Mouse (Mus musculus): Measurements from ENCODE around the gene Hoxa7.

Gene Hoxa7

DNA sequence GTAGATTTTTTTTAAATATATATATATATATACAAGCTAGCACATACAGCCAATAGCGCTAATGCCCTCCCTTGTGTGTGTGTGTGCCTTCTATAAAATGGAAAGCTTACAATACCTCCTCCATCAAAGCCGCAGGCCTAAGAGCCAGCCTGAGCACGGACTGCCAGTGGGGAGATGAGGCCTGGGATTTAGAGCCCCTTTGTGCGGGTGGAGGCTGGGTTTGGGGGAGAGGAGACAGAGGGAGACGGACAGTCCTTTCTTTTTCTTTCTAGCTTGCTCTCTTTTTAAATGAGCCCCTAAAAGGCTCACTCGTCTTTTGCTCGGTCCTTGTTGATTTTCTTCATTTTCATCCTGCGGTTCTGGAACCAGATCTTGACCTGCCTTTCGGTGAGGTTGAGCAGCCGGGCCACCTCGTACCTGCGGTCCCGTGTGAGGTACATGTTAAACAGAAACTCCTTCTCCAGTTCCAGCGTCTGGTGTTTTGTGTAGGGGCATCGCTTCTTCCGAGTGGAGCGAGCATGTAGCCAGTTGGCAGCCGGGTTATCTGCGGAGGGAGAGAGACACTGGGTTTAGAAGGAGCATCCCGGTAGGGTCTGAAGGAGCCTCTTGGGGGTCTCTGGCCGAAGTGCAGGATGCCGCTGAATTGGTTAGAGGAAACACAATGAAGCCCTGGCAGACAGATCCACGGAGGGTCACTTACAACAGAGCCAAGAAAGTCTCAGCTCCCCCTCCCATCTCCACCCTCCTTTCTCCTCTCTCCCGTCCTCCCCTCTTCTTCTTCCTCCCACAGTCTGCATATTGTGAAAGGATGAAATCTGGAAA is 2.5 kb upstream of the Hoxa7 start:
- DNase-seq, result no peak

DNA sequence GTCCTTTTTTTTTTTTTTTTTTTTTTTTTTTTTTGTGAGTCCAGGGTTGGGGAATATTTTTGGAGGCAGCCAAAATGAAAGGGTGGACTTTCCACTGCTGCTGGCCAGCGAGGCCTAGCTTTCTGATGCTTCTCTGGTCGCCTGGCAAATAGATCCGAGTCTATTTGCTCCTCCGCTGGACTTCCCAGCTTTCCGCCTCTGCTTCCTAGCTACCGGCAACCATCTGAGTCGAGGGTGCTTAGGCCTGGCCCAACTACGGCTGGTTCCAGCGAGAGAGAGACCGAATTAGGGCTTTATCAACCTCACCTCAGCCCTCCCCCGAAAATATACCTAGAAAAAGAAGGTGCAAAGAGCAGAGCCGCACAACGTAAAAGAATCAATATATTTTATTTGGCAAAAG is 1.1 kb upstream of the Hoxa7 start:
- DNase-seq, result no peak

DNA sequence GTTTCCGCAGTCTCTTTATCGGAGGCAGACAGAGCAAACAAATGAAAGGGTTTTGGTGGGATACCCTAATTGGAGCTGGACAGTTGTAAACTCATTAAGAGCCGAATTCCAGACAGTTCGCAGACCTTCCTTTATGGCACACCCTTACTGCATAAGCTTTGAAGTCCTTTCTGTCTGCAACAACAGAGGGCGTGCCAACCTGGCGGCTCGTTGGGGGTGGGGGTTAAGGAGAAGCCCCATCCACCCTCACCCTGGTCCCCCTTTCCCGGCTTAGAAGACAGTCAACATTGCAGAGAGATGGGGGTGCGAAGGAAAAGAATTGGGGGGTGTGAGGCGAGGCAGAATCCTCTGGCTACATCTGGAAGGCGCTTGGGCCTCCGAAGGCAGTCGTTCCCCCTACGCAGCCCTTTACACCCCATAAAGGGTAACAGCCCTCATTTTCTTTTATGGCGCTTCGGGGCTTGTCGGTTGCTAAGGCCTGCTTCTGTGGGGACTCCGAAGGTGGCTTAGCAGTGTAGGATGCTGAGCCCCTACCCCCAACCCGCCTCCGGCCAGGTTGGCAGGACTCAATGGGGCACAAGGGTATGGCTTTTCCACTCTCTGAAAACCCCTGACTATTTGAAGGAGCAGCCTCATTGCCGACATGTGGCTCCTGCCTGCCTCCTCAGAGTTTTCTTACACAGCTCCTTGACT is 485 bp upstream of the Hoxa7 start:
- no peak for DNase-seq

DNA sequence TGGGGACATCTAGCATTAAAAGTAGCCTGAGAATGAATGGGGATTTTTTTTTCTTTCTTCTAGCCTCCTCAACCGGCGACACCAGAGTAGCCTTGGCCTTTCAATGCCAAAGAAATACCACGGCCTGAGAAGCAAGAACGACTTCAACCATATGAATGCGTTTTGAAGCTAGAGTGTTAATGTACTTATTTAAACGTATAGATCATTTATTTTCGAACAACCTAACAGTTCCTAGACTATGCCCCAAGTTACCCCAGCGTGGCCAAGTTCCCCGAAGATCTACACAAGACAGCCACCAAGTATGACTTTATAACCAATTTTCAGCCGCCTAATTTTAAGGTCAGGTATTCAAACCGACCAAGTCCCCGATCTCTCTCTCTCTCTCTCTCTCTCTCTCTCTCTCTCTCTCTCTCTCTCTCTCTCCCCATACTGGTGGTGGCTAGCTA is 766 bp downstream of the Hoxa7 start:
- no peak for DNase-seq

DNA sequence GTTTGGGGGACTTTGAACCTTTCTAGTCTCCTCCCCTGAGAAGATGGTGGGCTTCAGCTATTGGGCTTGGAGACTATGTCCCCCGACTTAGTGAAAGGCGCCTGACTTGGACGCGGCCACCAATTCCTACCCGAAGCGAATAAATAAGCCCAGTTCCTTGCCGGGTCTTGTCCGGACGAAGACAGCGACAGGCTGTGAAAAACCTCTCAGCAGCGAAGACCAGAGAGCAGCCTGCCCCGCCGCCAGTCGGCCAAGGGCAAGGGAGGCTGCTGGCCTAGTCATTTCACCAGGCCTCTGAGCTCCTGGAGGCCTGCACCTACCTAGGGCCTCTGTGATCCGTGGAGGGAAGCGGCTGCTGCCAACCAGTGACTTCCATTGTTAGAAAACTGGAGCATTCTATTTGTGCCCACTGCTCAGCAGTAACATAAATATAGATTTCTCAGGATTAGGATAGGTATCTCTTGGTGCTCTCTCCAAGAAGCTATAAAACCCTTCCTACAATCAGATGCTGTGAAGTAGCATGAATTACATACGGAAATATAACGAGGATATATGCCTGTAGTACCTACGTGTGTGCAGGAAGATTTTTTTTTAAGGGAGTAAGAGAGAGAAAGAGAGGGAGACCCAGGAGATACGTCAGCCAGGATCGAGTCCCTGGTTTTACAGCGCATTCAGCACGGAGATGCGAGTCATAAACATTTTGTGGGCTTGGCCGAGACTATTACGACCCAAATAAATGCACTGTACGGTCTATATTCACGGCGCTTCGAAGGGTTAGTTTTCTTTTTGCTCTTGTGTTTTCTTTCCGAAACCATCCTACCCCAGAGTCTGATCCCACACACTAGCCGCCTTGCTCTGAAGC is 1.4 kb downstream of the Hoxa7 start:
- DNase-seq, result no peak

DNA sequence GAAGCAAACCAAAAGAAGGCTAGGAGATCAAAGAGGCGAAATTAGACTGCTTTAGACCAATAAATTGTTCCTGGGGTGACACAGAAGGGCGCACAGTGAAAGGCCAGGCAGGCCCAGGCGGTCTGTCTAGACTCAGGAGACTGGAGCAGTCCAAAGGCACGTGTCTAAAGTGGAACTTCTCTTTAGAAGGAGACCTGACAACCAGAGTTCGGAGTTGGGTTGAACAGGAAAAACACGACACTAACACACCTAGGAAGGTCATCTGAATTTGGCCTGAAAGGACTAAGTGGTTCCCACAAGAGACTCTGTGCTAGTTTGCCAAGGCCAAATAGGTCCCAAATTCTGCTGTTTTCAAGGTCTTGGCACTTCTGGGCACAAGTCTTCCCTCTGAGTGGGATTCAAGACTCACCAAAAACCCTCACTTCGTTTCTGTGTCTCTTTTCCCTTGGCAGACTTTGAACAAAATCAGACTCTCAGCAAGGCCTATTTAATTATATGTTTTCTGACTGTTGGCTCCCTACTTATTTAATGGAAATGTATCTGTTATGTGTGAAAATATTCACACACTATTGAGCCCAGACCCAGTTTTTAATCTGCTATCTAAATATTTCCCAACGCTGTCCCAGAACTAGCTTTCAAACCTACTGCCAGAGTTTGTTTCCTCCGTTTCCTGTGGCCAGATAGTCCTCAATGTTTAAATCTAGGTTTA is 2.3 kb downstream of the Hoxa7 start:
- no peak for DNase-seq

DNA sequence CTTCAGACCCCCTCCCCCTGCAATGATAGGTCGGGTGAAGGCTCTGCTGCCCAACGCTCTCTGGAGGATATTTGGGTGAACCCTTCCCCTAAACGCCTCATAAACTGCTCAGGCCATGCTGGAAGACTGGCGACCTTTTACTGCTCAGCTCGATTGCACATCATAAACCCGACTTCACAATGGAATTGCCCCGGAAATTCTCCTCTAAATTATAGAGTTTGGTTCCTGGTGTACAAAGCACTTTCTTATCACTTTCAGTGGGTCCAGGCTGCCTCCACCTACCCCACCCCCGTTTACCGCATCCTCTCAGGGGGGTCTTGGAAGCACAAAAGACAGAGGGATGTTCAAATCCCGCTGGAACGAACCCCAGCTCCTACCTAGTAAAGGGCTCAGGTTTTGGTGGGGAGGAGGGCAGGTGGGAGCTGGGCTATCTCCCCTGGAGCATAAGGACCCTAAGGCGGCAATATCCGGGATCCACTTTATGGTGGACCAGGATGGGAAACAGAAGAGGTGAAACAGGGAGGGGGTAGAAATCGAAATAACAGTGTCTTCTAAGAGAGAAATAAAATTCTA is 2.9 kb downstream of the Hoxa7 start:
- no peak for DNase-seq

DNA sequence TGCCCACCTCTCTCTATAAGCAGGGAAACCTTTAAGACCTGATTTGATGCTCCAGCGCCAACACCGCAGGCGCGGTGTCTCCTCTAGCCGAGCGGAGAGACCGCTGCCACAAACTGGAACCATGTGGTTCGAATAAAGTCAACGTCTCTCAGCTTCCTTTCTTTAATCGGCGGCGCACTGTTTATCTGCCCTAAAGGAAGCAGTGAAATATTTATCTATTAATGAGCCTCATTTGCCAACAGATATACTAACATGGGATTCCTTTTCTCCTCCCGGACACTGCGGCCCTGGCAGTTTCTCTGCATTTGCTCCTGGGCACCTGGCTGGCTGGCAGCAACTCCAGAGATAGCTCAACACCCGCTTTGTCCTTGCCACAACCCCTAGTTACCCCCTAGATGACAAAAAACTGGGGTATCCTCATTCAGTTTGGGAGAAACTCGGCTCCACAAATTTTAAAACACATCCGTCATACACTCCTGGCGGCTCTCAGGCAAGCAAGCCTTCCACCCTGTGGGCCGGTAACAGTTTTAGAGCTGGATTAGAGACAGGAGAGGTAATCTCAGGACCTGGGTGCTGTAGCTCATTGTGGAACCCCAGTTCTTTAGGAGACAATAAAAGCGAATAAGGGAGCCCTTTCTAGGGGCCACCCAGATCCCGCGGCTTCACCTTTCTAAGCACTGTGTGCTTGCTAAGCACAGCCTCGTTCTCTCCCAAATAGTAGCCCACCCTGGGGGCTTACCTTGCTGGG is 3.6 kb downstream of the Hoxa7 start:
- DNase-seq, result no peak

DNA sequence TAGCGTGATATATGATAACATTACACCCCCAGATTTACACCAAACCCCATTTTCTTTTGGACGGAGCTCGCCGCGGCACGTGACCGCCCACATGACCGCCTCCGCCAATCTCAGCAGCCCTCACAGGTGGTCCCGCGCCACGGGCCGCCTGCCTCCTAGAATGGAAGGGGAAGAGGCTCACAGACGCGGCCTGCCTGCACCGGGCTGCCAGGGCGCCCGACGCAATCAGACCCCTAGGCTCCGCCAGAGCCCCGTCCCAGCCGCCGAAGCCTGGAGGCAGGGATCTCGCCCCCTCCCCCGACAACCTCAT is 4.2 kb downstream of the Hoxa7 start:
- DNase-seq, result peak; percentile 57

DNA sequence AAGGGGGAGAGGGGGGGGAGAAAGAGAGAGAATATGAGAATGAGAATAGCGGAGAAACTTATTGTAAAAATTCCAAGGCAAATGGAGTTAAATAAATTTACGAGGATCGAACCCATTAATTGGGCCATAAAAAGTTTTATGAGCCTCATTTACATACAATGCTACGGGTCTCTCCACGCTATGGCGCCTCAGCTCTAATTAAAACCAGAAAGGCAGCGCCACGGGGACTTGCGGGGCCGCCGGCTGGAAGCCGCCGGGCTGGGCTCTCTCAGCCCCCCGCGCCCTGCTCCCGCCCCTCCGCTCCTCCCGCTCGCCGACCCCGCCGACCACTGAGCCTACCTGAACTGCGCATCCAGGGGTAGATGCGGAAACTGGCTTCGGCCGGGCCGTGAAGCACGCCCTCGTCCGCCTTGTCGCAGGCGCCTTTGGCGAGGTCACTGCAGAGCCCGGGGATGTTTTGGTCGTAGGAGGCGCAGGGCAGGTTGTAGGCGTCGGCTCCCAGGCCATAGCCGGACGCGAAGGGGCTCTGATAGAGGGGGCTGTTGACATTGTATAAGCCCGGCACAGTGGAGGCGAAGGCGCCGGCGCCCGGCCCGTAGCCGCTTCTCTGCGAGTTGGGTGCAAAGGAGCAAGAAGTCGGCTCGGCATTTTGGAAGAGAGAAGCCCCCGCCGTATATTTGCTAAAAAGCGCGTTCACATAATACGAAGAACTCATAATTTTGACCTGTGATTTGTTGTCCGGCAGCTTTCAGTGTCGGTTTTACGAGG is 4.8 kb downstream of the Hoxa7 start:
- no peak for DNase-seq

DNA sequence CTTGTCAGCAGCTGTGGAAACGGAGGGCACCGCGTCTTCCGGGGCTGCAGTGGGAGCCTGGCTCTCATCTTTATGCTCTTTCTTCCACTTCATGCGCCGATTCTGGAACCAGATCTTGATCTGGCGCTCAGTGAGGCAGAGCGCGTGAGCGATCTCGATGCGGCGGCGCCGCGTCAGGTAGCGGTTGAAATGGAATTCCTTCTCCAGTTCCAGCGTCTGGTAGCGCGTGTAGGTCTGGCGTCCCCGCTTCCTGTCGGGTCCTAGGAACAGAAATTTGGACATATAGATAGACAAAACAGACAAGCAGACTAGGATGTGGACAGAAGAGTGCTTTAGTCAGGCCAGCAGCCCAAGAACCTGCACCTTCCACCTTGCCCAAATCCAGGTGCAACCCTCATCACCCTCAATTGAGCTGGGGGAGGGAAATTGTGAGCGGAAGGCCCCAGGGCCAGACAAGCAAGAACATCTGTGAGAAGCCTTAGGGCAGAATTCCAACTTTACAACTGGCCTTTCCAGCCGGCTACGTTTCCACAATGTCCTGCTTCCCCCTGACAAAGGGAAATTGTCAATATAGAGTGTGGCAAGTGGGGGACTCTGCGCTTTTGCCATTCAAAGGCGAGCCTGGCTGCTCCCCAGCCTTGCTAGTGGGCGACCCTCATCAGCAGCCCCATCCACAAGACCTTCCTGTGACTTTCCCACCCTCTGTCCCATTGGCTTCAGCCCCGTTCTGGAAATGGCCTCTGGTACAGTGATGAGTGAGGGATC is 5.7 kb downstream of the Hoxa7 start:
- DNase-seq, result no peak

DNA sequence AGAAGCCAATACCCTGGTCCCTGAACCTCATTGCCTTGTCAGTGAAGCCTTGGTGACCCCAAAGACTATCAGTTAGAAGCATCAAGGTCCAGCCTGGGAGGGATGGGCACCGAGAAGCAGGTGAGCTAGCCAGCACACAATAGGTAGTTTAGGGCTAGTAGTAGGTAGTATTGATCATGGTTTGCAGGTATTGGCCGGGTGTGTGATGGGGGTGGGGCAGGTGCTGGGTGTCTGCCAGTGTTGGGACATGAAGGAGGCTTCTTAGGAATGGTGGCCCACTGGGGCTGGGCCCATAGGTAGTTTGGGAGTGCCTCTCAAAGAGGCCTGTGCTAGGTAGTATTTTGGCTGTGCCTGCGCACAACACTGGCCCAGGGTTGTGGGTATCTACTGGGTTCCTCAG is 6.6 kb downstream of the Hoxa7 start:
- no peak for DNase-seq

DNA sequence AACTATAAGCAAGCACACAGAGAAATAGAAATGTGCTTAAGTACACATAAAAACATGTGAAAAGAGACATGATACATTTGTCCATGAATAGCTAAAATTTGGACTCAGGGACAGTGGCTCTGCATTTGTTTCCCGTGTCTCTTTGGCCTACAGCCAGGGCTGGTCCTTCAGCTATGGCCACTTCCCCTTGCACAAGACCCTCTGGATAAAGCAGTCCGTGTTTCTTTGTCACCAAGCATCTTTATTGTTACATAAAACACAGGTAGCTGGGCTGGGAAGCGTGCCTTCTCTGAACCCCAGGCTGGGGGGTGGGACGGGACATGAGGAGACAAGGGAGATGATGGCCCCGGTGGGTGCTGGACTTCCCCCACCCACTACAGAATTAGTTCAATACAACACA is 7.4 kb downstream of the Hoxa7 start:
- DNase-seq, result no peak

DNA sequence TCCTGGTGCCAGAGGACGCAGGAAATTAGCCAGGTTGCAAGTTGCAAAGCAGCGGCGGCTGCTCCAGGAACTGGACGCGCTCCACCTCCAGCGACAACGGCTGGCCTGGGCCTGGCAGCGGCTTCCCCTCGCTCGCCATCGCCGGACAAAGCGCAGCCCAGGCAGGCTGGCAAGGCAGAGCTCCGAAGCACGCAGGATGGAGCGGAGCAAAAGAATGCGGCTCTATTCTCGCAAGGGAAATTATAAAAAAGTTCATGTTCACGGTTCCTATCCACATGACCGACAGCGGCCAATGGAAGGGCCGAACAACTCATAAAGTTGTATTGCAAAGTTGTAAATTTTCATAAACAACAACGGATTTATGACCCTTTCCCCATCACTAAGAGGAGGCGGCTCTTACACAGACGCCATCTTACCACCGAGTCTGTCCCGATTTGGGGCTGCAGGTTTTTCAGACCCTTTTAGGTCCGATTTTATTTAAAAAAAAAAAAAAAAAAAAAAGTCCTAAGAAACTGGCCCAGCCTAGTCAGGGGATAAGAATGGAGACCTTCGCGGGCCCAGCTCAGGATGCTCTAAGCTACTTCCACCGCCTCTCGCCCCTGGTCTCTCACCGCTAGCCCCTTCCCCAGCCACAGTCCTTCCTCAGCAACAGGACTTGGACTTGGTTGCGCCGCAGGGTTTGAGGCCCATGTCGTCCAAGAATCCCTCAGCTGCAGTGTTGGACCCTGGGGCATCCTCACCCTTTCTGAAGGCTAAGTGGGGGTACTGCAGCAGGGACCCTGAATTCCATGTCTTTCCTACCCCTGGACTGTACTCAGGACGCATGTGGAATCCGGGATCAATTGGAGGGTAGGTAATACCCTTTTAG is 8.3 kb downstream of the Hoxa7 start, which contains the start of the genes Hoxa3 and Gm28308:
Gene Hoxa3, minus strand, starts transcription at position 218 of the 868 bp plus-strand sequence.
Gene Gm28308, minus strand, starts transcription at position 221 of the 868 bp plus-strand sequence.
- peak; percentile 48 for DNase-seq

DNA sequence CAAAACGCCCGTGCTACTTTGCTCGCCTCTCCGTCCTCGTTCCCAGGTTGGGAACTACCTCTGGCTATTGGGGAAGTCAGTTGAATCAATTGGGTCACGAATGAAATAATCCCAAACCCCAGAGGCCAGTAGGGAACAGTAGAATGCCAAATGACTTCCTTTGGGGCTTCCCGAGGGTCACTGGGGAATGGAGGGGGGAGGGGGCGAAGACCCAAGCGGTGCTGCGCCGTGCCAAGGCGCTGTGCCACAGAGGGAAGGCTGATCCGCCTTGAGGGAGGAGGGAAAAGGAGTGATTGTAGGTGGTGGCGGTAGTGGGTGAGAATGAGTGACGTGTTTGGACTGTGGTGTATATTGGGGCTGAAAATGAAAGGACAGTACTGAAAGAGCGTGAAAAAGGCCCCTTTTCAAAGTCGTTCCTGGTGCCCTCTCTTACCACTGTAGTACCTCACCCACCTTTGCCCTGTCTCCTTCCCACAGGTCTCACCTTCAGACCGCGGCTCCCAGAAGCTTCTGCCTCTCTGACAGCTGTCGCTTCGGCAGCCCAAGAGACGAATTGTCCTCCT is 9.0 kb downstream of the Hoxa7 start:
- no peak for DNase-seq

DNA sequence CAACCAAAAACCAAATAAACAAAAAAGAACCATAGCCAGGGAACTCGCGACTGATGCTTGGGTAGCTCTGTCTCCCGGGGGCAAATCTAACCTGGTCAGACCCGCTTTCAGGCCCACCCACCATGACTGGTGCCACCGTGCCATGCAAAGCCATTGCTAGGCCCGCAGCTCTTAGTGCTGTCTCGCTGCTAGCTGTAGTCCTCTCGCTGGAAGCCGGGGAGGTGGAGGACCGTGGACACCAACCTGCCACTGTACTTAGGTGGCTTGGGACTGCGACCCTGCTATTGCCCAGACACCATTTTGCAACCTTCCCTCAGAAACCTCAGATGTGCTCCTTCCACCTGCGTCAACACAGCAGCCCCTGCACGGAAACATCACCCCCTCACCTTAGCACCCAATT is 9.7 kb downstream of the Hoxa7 start:
- DNase-seq, result no peak

DNA sequence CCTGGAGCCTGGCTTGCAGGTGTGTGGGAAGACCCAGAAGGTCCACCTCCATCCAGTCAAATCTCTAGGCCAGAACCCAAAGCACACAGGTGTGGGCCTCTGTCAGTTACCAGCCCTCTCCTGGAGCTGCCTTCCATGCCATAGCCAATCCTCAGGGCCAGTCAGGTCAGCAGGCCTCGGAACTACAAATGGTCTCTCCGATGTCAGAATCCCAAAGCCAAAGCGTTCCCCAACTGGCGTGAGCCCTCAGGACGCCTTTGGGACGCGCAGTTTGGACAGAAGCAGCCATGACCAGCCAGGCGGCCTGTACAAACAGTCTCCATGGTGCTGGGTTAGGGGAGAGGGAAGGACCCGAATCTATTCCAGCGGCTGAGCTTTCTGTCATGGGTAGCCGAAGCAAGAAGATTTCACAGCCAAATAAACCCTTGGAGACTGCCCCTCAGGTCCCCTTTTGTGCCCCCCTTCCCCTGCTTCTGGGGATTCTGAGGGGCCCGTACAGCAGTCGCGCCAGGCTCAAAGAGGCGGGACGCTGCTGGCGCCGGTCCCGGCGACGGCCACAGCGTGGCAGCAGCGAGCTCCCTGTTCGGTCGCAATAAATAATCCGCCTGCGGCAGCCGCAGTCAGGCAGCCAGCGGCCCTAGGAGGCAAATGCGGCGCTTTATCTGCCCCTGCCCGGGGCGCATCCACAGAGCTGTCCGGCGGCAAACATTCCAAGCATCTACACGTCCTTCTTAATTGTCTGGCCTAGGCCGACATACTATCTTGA is 10.3 kb downstream of the Hoxa7 start:
- peak; percentile 80 for DNase-seq

DNA sequence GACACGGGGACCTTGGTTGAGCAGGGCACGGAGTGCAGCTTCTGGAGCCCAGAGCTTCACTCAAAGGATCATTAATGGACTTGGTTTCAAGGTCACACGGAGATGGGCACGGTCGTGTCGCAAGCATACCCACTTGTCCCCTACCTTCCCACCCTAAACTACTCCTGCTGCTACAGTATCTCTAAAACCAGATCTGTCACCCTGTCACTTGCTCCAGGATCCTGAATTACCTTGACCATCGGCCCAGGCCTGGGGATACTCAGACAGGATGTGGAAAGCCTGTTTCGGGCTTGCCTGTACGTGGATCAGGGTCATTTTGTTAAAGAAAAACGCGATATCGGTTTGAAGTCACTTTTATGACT is 12.0 kb downstream of the Hoxa7 start:
- DNase-seq, result no peak
